Mouse (Mus musculus): ENCODE results near the gene Arhgef5. TPM values are rescaled to one million over a fixed set of nuclear protein-coding genes. Genes with fewer than 3 reads are reported as not detected.
"Not testable (repeated sequence)": the region's sequence is repeated elsewhere in the genome, so short reads cannot be mapped to it uniquely, and the experiment has no call there.

Arhgef5 gene
- 6.9 and 8.1 TPM in 2 replicates for polyA plus RNA-seq (2016; fragmentation: Nextera tagmentation; extraction: Ambion mirVana)

- Histone ChIP-seq H3K27me3 (ENCODE audit: low read depth, poor library complexity, severe bottlenecking) (peaks cover 27% of the 10 kb centered on the region; the same call in 1 of the 2 replicates), H3K9me3 (replicated peaks) (no peaks in the 10 kb centered on the region), H3K36me3 (no peaks in the 10 kb centered on the region), H3K4me1 (peaks cover 18% of the 10 kb centered on the region), H3K27ac (peak within 1 kb of the TSS; percentile 91), H3K4me3 (peak within 1 kb of the TSS; percentile 74)
- WGBS = under 1% methylated on average over 48 of the region's 48 CpGs
- peak; percentile 69 for DNase-seq (ENCODE audit: low spot score)
These were observed at the start of gene Arhgef5 for GRCm38 (mm10) chr6:43265363-43266041. TSS of gene Arhgef5 (plus strand) at chr6:43265582.

DNA sequence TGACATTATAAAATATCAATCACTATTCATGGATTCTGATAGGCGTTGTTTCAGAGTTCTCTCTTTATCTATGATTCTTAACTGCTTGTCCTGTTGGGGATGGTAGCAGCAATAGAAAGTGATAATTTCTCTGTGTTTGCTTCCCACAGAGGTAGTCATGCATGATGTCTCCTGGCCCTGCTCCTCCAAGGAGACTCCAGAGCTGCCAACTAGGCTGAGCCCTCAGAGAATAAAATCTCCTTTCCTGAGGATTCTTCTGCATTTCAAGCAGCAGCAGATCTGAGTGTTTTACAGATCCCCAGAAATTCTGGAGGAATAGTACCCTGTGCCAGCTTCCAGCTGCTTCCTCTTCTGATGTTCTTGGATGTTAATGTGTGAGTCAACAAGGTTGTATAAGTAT, 34.1 kb upstream of the Arhgef5 start, which contains the start of gene Olfr47:
Olfr47 (plus strand) TSS at position 275 of the 400 bp plus-strand sequence.
- H3K4me1 ChIP-seq; H3K27ac ChIP-seq; DNase-seq (ENCODE audit: low spot score); H3K4me3 ChIP-seq; H3K36me3 ChIP-seq; H3K27me3 ChIP-seq (ENCODE audit: low read depth, poor library complexity, severe bottlenecking); H3K9me3 ChIP-seq (replicated peaks): not testable (repeated sequence)
- WGBS = 85% methylated on average over 1 of the region's 1 CpGs

DNA sequence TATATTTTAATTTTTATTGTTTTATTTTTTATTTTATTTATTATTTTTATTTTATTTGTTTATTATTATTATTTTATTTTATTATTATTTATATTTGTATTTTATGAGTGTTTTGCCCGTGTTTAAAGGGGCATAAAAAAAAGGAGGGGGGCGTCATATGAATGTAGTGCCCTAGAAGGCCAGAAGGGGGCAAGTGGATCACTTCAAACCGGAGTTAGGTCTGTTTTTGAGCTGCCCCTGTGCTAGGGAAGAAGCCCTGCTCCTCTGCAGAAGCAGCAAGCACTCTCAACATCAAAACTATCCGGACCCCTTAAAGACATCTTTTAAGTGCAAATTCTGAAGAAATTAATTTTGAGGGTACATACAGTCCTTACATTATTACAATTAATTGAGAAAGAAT, 23.3 kb upstream of the Arhgef5 start:
- Histone ChIP-seq H3K36me3 (no peaks in the 10 kb centered on the region), H3K27me3 (ENCODE audit: low read depth, poor library complexity, severe bottlenecking) (no peaks in the 10 kb centered on the region), H3K27ac (no peak overlapping the region), H3K4me3 (no peak overlapping the region), H3K4me1 (no peaks in the 10 kb centered on the region), H3K9me3 (replicated peaks) (no peaks in the 10 kb centered on the region)
- DNase-seq (ENCODE audit: low spot score) = no peak
- WGBS = 14% methylated on average over 4 of the region's 4 CpGs

DNA sequence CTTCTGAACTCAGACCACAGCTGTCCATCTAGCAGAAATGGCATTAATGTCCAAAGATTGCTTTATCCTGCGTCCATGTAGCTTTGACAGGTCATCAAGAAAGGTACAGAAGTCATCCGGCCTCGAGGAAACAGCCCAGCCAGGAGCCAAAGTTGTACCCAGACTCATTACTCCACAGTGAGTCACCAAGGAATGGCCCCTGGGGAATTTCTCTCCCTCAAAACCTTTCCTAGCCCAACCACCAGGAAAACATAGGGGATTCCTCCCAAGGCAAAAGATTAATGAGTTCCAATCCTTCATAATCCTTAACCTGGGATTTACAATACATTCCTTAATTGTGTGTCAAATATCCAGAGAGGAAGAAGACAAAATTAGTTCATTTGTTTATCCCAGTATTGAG, 18.0 kb upstream of the Arhgef5 start:
- 82% methylated on average over 3 of the region's 3 CpGs for WGBS
- Histone ChIP-seq H3K27ac (no peak overlapping the region), H3K4me1 (no peaks in the 10 kb centered on the region), H3K4me3 (no peak overlapping the region), H3K27me3 (ENCODE audit: low read depth, poor library complexity, severe bottlenecking) (no peaks in the 10 kb centered on the region), H3K9me3 (replicated peaks) (no peaks in the 10 kb centered on the region), H3K36me3 (no peaks in the 10 kb centered on the region)
- DNase-seq (ENCODE audit: low spot score) = no peak

- Histone ChIP-seq H3K4me1 (no peaks in the 10 kb centered on the region), H3K4me3 (no peak overlapping the region), H3K9me3 (replicated peaks) (no peaks in the 10 kb centered on the region), H3K27ac (no peak overlapping the region), H3K27me3 (ENCODE audit: low read depth, poor library complexity, severe bottlenecking) (no peaks in the 10 kb centered on the region), H3K36me3 (no peaks in the 10 kb centered on the region)
- WGBS = 100% methylated on average over 1 of the region's 1 CpGs
- no peak for DNase-seq (ENCODE audit: low spot score)
These were observed 12.4 kb upstream of the Arhgef5 start for GRCm38 (mm10) chr6:43252994-43253393.

DNA sequence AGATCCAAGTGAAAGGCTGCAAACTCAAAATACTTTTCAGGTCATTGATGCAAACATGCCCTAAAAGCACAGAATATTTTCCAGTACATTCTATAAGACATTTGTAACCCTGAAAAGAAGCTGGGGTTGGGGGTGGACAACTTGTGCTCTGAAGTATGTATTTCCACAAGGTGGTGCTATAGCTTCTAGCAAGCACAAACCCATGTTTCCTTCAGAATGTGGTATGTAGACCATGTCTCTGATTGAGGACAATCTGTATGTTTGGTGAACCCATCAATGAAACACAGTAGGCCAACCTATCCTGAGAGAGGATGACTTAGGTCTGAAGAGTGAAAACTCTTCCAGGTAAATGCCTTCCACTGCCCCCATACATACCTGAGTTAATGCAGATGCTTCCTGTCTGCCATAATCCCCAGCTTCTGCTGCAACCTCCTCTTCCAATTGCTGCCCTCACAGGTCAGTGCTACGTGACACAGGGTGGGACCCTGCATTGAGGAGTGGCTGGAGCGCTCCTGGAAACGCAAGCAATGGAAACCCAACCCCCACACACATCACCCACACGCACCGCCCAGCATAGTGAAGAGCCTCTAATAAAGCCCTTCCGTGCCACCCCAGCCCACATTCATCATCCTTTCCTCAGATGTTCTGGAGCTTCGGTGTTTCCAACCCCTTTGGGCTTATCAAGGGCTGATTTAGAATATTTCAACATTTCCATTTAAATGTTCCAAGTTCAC, 11.0 kb upstream of the Arhgef5 start:
- no peak for DNase-seq (ENCODE audit: low spot score)
- no peaks in the 10 kb centered on the region for H3K36me3 ChIP-seq
- H3K4me3 ChIP-seq = no peak overlapping the region
- H3K9me3 ChIP-seq (replicated peaks) = no peaks in the 10 kb centered on the region
- H3K4me1 ChIP-seq = no peaks in the 10 kb centered on the region
- no peaks in the 10 kb centered on the region for H3K27me3 ChIP-seq (ENCODE audit: low read depth, poor library complexity, severe bottlenecking)
- no peak overlapping the region for H3K27ac ChIP-seq
- WGBS = 61% methylated on average over 7 of the region's 7 CpGs

DNA sequence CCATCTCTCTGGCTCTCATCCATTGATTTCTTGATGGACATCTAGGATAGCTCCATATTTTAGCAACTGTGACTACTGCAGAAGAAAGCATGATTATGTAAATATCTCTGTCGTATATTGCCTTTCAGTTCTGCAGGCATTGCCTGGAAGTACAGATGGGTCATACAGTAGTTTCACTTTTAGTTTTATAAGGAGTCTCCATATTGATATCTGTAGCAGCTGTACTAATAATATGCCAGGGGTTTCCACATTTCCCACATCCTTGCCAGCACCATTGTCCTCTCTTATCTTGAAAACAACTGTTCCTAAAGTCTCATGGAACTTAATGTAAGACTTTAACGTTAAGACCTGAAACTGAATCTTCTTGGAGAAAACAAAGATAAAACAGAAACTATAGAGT, 4.6 kb upstream of the Arhgef5 start:
- Histone ChIP-seq H3K27ac (no peak overlapping the region), H3K36me3 (no peaks in the 10 kb centered on the region), H3K4me3 (no peak overlapping the region), H3K9me3 (replicated peaks) (no peaks in the 10 kb centered on the region), H3K4me1 (peaks cover 7% of the 10 kb centered on the region), H3K27me3 (ENCODE audit: low read depth, poor library complexity, severe bottlenecking) (peaks cover 17% of the 10 kb centered on the region; the same call in 1 of the 2 replicates)
- 72% methylated on average over 2 of the region's 2 CpGs for WGBS
- no peak for DNase-seq (ENCODE audit: low spot score)

GRCm38 (mm10) chr6:43266356-43266755, 974 bp downstream of the Arhgef5 start:
- peak; percentile 39 for DNase-seq (ENCODE audit: low spot score)
- H3K27ac ChIP-seq = peak overlapping the region; percentile 91
- peak overlapping the region; percentile 74 for H3K4me3 ChIP-seq
- no peaks in the 10 kb centered on the region for H3K9me3 ChIP-seq (replicated peaks)
- H3K4me1 ChIP-seq = peaks cover 18% of the 10 kb centered on the region
- WGBS = 3% methylated on average over 8 of the region's 8 CpGs
- no peaks in the 10 kb centered on the region for H3K36me3 ChIP-seq
- H3K27me3 ChIP-seq (ENCODE audit: low read depth, poor library complexity, severe bottlenecking) = peaks cover 27% of the 10 kb centered on the region; the same call in 1 of the 2 replicates

DNA sequence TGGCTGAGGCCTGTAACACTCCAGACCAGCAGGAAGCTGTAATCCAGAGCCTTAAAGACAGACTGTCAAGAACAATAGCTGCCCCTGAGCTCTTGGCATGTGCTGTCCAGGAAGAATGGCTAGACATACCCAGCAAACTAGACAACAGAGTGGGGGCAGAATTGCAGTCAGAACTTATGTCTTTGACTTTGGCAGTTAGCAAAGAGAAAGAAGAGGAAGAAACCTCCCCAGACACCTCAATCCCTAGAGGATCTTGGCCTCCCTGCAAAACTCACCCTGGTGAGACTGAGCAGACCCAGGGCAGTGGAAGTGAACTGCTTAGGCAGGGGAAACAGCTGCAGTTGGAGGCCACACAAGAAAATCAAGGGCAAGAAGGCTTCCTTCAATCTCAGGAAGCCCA, 7.2 kb downstream of the Arhgef5 start:
- H3K27me3 ChIP-seq (ENCODE audit: low read depth, poor library complexity, severe bottlenecking) = no peaks in the 10 kb centered on the region
- H3K4me1 ChIP-seq = no peaks in the 10 kb centered on the region
- no peaks in the 10 kb centered on the region for H3K9me3 ChIP-seq (replicated peaks)
- 0 out of 2 replicates have a peak, but pooled peaks cover 5% of the 10 kb centered on the region for H3K36me3 ChIP-seq
- H3K4me3 ChIP-seq = no peak overlapping the region
- no peak overlapping the region for H3K27ac ChIP-seq
- DNase-seq (ENCODE audit: low spot score) = no peak

DNA sequence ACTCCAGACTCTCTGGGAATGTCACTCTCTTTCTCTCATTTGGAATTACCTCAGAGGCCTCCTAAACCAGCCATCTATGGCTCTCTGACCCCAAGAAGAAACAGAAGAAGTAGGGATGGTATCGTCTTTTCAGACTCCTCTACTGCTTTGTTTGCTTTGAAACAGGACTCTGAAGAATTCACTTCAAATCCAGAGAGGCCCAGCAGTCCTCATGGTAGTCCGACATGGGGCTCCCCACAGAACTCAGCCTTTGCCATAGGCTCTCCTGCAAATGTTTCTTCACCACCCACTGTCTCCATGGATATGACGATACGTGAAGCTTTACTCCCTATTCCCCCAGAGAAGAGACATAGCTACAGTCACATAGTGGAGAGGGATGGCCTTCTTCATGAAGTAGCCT, 8.7 kb downstream of the Arhgef5 start:
- Histone ChIP-seq H3K4me1 (no peaks in the 10 kb centered on the region), H3K4me3 (no peak overlapping the region), H3K36me3 (0 out of 2 replicates have a peak, but pooled peaks cover 5% of the 10 kb centered on the region), H3K9me3 (replicated peaks) (no peaks in the 10 kb centered on the region), H3K27ac (no peak overlapping the region), H3K27me3 (ENCODE audit: low read depth, poor library complexity, severe bottlenecking) (no peaks in the 10 kb centered on the region)
- DNase-seq (ENCODE audit: low spot score) = no peak
- 96% methylated on average over 4 of the region's 4 CpGs for WGBS

DNA sequence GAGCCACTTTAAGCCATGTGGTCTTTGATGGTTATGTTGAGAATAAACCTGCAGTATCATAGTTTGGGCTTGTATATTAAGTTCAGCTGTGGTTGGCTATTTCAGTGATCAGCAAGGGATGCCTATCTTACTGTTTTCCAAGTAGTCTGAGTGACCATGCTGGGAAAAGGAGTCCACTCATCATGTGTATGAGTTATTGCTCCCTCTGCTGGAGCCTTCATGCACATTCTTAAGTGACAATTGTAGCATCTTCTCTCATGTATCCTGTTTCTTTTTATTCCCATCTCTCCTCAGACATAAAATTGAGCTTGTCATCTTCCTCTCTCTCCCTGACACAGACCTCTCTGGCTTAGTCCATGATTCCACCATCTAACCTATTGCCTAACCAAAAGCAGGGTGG, 12.9 kb downstream of the Arhgef5 start:
- Histone ChIP-seq H3K9me3 (replicated peaks) (no peaks in the 10 kb centered on the region), H3K27ac (no peak overlapping the region), H3K4me1 (no peaks in the 10 kb centered on the region), H3K4me3 (no peak overlapping the region), H3K27me3 (ENCODE audit: low read depth, poor library complexity, severe bottlenecking) (no peaks in the 10 kb centered on the region), H3K36me3 (0 out of 2 replicates have a peak, but pooled peaks cover 8% of the 10 kb centered on the region)
- no peak for DNase-seq (ENCODE audit: low spot score)

- H3K9me3 ChIP-seq (replicated peaks) = no peaks in the 10 kb centered on the region
- whole genome bisulfite sequencing = 94% methylated on average over 5 of the region's 5 CpGs
- no peak for DNase-seq (ENCODE audit: low spot score)
These were observed 15.1 kb downstream of the Arhgef5 start for GRCm38 (mm10) chr6:43280481-43280880.

DNA sequence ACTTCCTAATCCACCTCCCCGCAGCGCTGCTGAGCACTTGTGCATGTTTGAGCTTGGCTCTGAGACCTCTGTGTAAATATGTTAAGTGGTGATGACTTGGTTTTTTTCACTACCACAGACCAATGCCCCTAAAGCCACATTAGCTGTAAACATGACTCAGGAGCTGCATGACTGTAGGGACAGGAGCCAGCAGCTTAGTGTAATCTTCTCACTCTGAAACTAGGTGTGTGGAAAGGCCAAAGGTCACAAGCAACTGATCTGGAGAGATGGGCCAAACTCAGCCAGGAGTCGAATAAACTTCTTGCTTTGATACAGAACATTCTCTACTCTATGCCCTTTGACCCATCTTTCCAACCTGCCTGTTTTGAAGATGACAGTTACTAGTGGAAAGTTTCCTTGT, 26.7 kb downstream of the Arhgef5 start:
- Histone ChIP-seq H3K27ac (no peak overlapping the region), H3K36me3 (peaks cover 15% of the 10 kb centered on the region), H3K27me3 (ENCODE audit: low read depth, poor library complexity, severe bottlenecking) (no peaks in the 10 kb centered on the region), H3K4me3 (no peak overlapping the region), H3K4me1 (no peaks in the 10 kb centered on the region), H3K9me3 (replicated peaks) (no peaks in the 10 kb centered on the region)
- peak; percentile 7 for DNase-seq (ENCODE audit: low spot score)
- WGBS = 82% methylated on average over 3 of the region's 3 CpGs

More at GRCm38 (mm10) chr6:43280481-43280880, 15.1 kb downstream of the Arhgef5 start:
- Histone ChIP-seq H3K4me1 (no peaks in the 10 kb centered on the region), H3K4me3 (no peak overlapping the region), H3K27me3 (ENCODE audit: low read depth, poor library complexity, severe bottlenecking) (no peaks in the 10 kb centered on the region), H3K36me3 (0 out of 2 replicates have a peak, but pooled peaks cover 3% of the 10 kb centered on the region), H3K27ac (no peak overlapping the region)
